Mouse (Mus musculus) brain, embryonic 14.5 days (tissue): ENCODE measurements around the gene Gaa.

Source experiments
- CTCF ChIP-seq: fragments of 200-500 bp; IDR thresholded peaks from 2 replicates; pipeline ENCODE4 v1.5.1; 2012; ENCODE audit warnings: inconsistent platforms, mild to moderate bottlenecking, moderate library complexity, borderline replicate concordance; ENCODE audit not compliant: insufficient read depth, insufficient read length; ENCODE audit errors: extremely low read depth
- POLR2A ChIP-seq: fragments of 200-500 bp; IDR thresholded peaks from 2 replicates; pipeline ENCODE4 v1.6.1; 2012; ENCODE audit warnings: mild to moderate bottlenecking, inconsistent platforms, borderline replicate concordance; ENCODE audit not compliant: poor library complexity, insufficient read depth, insufficient read length, severe bottlenecking; ENCODE audit errors: extremely low read depth

GRCm38 (mm10) chr11:119300986-119301385 is 33.3 kb downstream of the Gaa start:
- TF ChIP-seq CTCF = no peak
- no peak for TF ChIP-seq POLR2A
